In genomic region chr12:17495858-17496451, GRCm38 (mm10) we compare ENCODE assay signal across 8 mouse cellular contexts. TPM values are rescaled to one million over a fixed set of nuclear protein-coding genes. Genes with fewer than 3 reads are reported as not detected.
A peak's percentile ranks its signal among the peaks of the same experiment; 100 is the strongest.
DNase-seq lines count a peak whose midpoint lies in the region; ATAC-seq and TF ChIP-seq lines count a peak whose summit lies in the region.

No protein-coding gene starts in this region.

- no peak overlapping the region for H3K9ac ChIP-seq in limb, embryonic 14.5 days (ENCODE audit: low read depth, low read length, severe bottlenecking)
- no peak overlapping the region for H3K9ac ChIP-seq in neural tube, embryonic 15.5 days (replicated peaks)

- 9% methylated on average over 8 of the region's 8 CpGs for WGBS in limb, embryonic 14.5 days
- WGBS in neural tube, embryonic 15.5 days, result 23% methylated on average over 8 of the region's 8 CpGs

- H3K4me3 ChIP-seq in layer of hippocampus, adult 2 months, result no peak overlapping the region
- H3K4me3 ChIP-seq in limb, embryonic 14.5 days (replicated peaks; ENCODE audit: low read length), result no peak overlapping the region
- H3K4me3 ChIP-seq in neural tube, embryonic 15.5 days (replicated peaks), result no peak overlapping the region

- H3K4me1 ChIP-seq in limb, embryonic 14.5 days (ENCODE audit: control insufficient read depth, insufficient read depth, low read length), result peaks cover 5% of the 10 kb centered on the region; the same call in 1 of the 2 replicates
- peaks cover 12% of the 10 kb centered on the region for H3K4me1 ChIP-seq in neural tube, embryonic 15.5 days

- DNase-seq in layer of hippocampus, adult 11-12 months (ENCODE audit: low spot score), result peak; percentile 13
- no peak for DNase-seq in layer of hippocampus, adult 2 months (ENCODE audit: low spot score in 2 of 2)
- peak; percentile 65 for DNase-seq in adrenal gland, postnatal 25 days
- peak; percentile 77 for DNase-seq in heart, postnatal 4 days
- DNase-seq in limb, embryonic 14.5 days (ENCODE audit: low spot score), result peak; percentile 42
- no peak for DNase-seq in left cerebral cortex, adult 8-10 months (ENCODE audit: low spot score in 2 of 2)
- DNase-seq in spleen, postnatal 14 days (ENCODE audit: low spot score in 2 of 2), result no peak

- H3K36me3 ChIP-seq in limb, embryonic 14.5 days (ENCODE audit: control insufficient read depth, insufficient read depth, low read length), result no peaks in the 10 kb centered on the region
- no peaks in the 10 kb centered on the region for H3K36me3 ChIP-seq in neural tube, embryonic 15.5 days

- no peak overlapping the region for H3K27ac ChIP-seq in layer of hippocampus, adult 2 months
- H3K27ac ChIP-seq in limb, embryonic 14.5 days (replicated peaks; ENCODE audit: low read depth, low read length), result no peak overlapping the region
- no peak overlapping the region for H3K27ac ChIP-seq in neural tube, embryonic 15.5 days (replicated peaks)

- no peaks in the 10 kb centered on the region for H3K27me3 ChIP-seq in limb, embryonic 14.5 days (ENCODE audit: control insufficient read depth, insufficient read depth, low read length)
- H3K27me3 ChIP-seq in neural tube, embryonic 15.5 days (replicated peaks), result no peaks in the 10 kb centered on the region

- ATAC-seq in limb, embryonic 14.5 days (ENCODE audit: low FRiP score, low read depth), result peak; percentile 75; the same call in 1 of the 2 replicates
- ATAC-seq in neural tube, embryonic 15.5 days (ENCODE audit: low FRiP score), result peak; percentile 82

- no peak for TF ChIP-seq CTCF in layer of hippocampus, adult 2 months (conservative IDR thresholded peaks at IDR 0.05)

- TF ChIP-seq POLR2A in limb, embryonic 14.5 days (IDR thresholded peaks at IDR 0.05; ENCODE audit: borderline replicate concordance, extremely low read depth, insufficient read depth, insufficient read length), result no peak

- H3K4me2 ChIP-seq in limb, embryonic 14.5 days (replicated peaks; ENCODE audit: low read depth, low read length, severe bottlenecking), result no peak overlapping the region
- no peak overlapping the region for H3K4me2 ChIP-seq in neural tube, embryonic 15.5 days

- no peaks in the 10 kb centered on the region for H3K9me3 ChIP-seq in limb, embryonic 14.5 days (ENCODE audit: control insufficient read depth, low read length)
- no peaks in the 10 kb centered on the region for H3K9me3 ChIP-seq in neural tube, embryonic 15.5 days (replicated peaks)

RNA-seq across cellular contexts. Expression of gene Odc1, which starts 48.6 kb away (rescaled TPM):
- 10 to 100 TPM; 78.3 to 80.4 TPM for total RNA-seq in layer of hippocampus, adult 2 months (2021)
- total RNA-seq in adrenal gland, postnatal 25 days (2021), result 289 and 311 TPM in 2 replicates
- 100 to 1,000 TPM; 158 to 160 TPM for total RNA-seq in heart, postnatal 4 days (2021)
- 213 and 223 TPM in 2 replicates for polyA plus RNA-seq in limb, embryonic 14.5 days (2012; rRNA removed)
- 177 and 178 TPM in 2 replicates for polyA plus RNA-seq in limb, embryonic 14.5 days (2014; fragmentation: Nextera tagmentation; extraction: Ambion mirVana)
- polyA plus RNA-seq in neural tube, embryonic 15.5 days (2015; fragmentation: Nextera tagmentation; extraction: Ambion mirVana), result 104 and 117 TPM in 2 replicates
- 10 to 100 TPM; 76.1 to 79.2 (median 77.4) TPM for total RNA-seq in left cerebral cortex, adult 8-10 months (2022)

Comparison
In these comparisons a context has a peak if more than half of its experiments do, and no peak if none do; other contexts are left out.
1. DNase-seq: peak in layer of hippocampus, adult 11-12 months (single experiment), adrenal gland, postnatal 25 days (single experiment), heart, postnatal 4 days (single experiment) and limb, embryonic 14.5 days (single experiment); none in layer of hippocampus, adult 2 months (0 of 2), left cerebral cortex, adult 8-10 months (0 of 2) and spleen, postnatal 14 days (0 of 2).